Mouse (Mus musculus) heart, embryonic 14.5 days (tissue): Measurements from ENCODE around the gene Col4a2. TPM values are rescaled to one million over a fixed set of nuclear protein-coding genes. Genes with fewer than 3 reads are reported as not detected.

ENCODE experiments used
- ATAC-seq: fragments of 200-750 bp; cut with Nextera tagmentation; 2 replicates; pipeline ENCODE4 v1.8.0; 2017; ENCODE audit warnings: low read depth, moderate TSS enrichment; ENCODE audit not compliant: insufficient number of reproducible peaks, insufficient read depth, low FRiP score
- H3K27ac ChIP-seq, 2 experiments: fragments of 200-500 bp in 1 of 2; fragments of 300-500 bp in 1 of 2; sonication (generic) in 1 of 2; replicated peaks in 1 of 2; 2 replicates each; pipeline ENCODE4 v1.5.1; 2012 to 2014; ENCODE audit warnings: low read depth in 2 of 2, low read length in 2 of 2, control low read depth in 1 of 2, mild to moderate bottlenecking in 1 of 2, mixed read lengths in 1 of 2; ENCODE audit not compliant: control insufficient read depth in 1 of 2, insufficient read depth in 1 of 2
- H3K27me3 ChIP-seq: fragments of 300-500 bp; sonication (generic); 2 replicates; pipeline ENCODE4 v1.6.1; 2014; ENCODE audit warnings: mild to moderate bottlenecking, low read length, control low read depth; ENCODE audit not compliant: control insufficient read depth, insufficient read depth
- H3K36me3 ChIP-seq: fragments of 300-500 bp; sonication (generic); 2 replicates; pipeline ENCODE4 v1.6.1; 2014; ENCODE audit warnings: mild to moderate bottlenecking, control low read depth, low read length, mixed read lengths; ENCODE audit not compliant: control insufficient read depth, insufficient read depth
- H3K4me1 ChIP-seq, 2 experiments: fragments of 200-500 bp in 1 of 2; fragments of 300-500 bp in 1 of 2; sonication (generic) in 1 of 2; 2 replicates each; pipeline ENCODE4 v1.6.1; 2012 to 2014; ENCODE audit warnings: low read length in 2 of 2, control low read depth in 1 of 2, mixed read lengths in 1 of 2; ENCODE audit not compliant: control insufficient read depth in 2 of 2, insufficient read depth in 2 of 2
- H3K4me2 ChIP-seq: fragments of 300-500 bp; sonication (generic); 2 replicates; pipeline ENCODE4 v1.6.1; 2014; ENCODE audit warnings: mild to moderate bottlenecking, low read length
- H3K4me3 ChIP-seq, 2 experiments: fragments of 200-500 bp in 1 of 2; fragments of 300-500 bp in 1 of 2; sonication (generic) in 1 of 2; 2 replicates each; pipeline ENCODE4 v1.5.1; 2012 to 2014; ENCODE audit warnings: low read length in 2 of 2, mild to moderate bottlenecking in 2 of 2, control low read depth in 1 of 2, low read depth in 1 of 2, moderate library complexity in 1 of 2; ENCODE audit not compliant: control insufficient read depth in 1 of 2, insufficient read depth in 1 of 2
- H3K9ac ChIP-seq: fragments of 300-500 bp; sonication (generic); 2 replicates; pipeline ENCODE4 v1.6.1; 2014; ENCODE audit warnings: mild to moderate bottlenecking, low read length
- H3K9me3 ChIP-seq: fragments of 300-500 bp; sonication (generic); 2 replicates; pipeline ENCODE4 v1.6.1; 2016; ENCODE audit warnings: low read length, control low read depth; ENCODE audit not compliant: control insufficient read depth
- WGBS: fragments of 180-500 bp; shearing (Covaris S2); extraction: QIAGEN DNeasy Blood & Tissue Kit; methylation state at CpG from one replicate; pipeline ENCODE4 v1.1.7; 2014; 5-methylcytosine and 5-hydroxymethylcytosine counted together
- polyA plus RNA-seq: library from polyadenylated mRNA; unstranded; fragments of >200 nt; fragmentation: Nextera tagmentation; extraction: Ambion mirVana; gene quantifications from 2 replicates; pipeline ENCODE4 v1.2.1, GENCODE M21; 2014

The Col4a2 gene
- polyA plus RNA-seq, 1 experiment from 2014 or later = 77.7 TPM

- Histone ChIP-seq H3K4me2 (peak overlapping the region; percentile 11; the same call in 1 of the 2 replicates), H3K36me3 (peaks cover 84% of the 10 kb centered on the region), H3K9me3 (no peaks in the 10 kb centered on the region), H3K27ac (peak overlapping the region; percentile 6 to 55; a peak in 2 of 4 replicates), H3K4me1 (peaks cover 12 to 24% of the 10 kb centered on the region in 2 experiments; a peak in 3 of 4 replicates), H3K9ac (peak overlapping the region; percentile 21; the same call in 1 of the 2 replicates), H3K4me3 (no peak overlapping the region), H3K27me3 (no peaks in the 10 kb centered on the region)
- ATAC-seq = peak; percentile 42; the same call in 1 of the 2 replicates
- 25% methylated on average over 6 of the region's 6 CpGs for WGBS
These were observed 106.6 kb downstream of the Col4a2 start for GRCm38 (mm10) chr8:11419232-11419631.

GRCm38 (mm10) chr8:11419645-11420044, 107.0 kb downstream of the Col4a2 start:
- Histone ChIP-seq H3K4me1 (peaks cover 12 to 24% of the 10 kb centered on the region in 2 experiments; a peak in 3 of 4 replicates), H3K4me3 (no peak overlapping the region), H3K36me3 (peaks cover 85% of the 10 kb centered on the region), H3K27ac (peak overlapping the region in 1 of 2 experiments; percentile 55; a peak in 2 of 4 replicates), H3K9me3 (no peaks in the 10 kb centered on the region), H3K4me2 (no peak overlapping the region), H3K9ac (no peak overlapping the region), H3K27me3 (no peaks in the 10 kb centered on the region)
- WGBS = 26% methylated on average over 2 of the region's 2 CpGs
- peak; percentile 16; the same call in 1 of the 2 replicates for ATAC-seq

GRCm38 (mm10) chr8:11421105-11421504, 108.5 kb downstream of the Col4a2 start:
- Histone ChIP-seq H3K9me3 (no peaks in the 10 kb centered on the region), H3K9ac (no peak overlapping the region), H3K4me1 (peaks cover 12 to 24% of the 10 kb centered on the region in 2 experiments; a peak in 3 of 4 replicates), H3K27me3 (no peaks in the 10 kb centered on the region), H3K36me3 (peaks cover 86% of the 10 kb centered on the region), H3K4me3 (no peak overlapping the region), H3K27ac (0 out of 4 replicates have a peak overlapping the region, but pooled peaks of 1 of the 2 experiments have one; percentile 26), H3K4me2 (no peak overlapping the region)
- 58% methylated on average over 14 of the region's 14 CpGs for WGBS
- ATAC-seq = no peak

GRCm38 (mm10) chr8:11421968-11422367, 109.4 kb downstream of the Col4a2 start:
- 38% methylated on average over 6 of the region's 6 CpGs for WGBS
- Histone ChIP-seq H3K4me1 (peaks cover 12 to 24% of the 10 kb centered on the region in 2 experiments; a peak in 3 of 4 replicates), H3K4me2 (no peak overlapping the region), H3K4me3 (no peak overlapping the region), H3K27me3 (no peaks in the 10 kb centered on the region), H3K9ac (no peak overlapping the region), H3K9me3 (no peaks in the 10 kb centered on the region), H3K36me3 (peaks cover 86% of the 10 kb centered on the region), H3K27ac (0 out of 4 replicates have a peak overlapping the region, but pooled peaks of 1 of the 2 experiments have one; percentile 26)
- ATAC-seq = no peak

- H3K4me3 ChIP-seq = no peak overlapping the region
- no peak overlapping the region for H3K4me2 ChIP-seq
- 67% methylated on average over 7 of the region's 7 CpGs for WGBS
- H3K9me3 ChIP-seq = no peaks in the 10 kb centered on the region
- H3K4me1 ChIP-seq = peaks cover 12 to 24% of the 10 kb centered on the region in 2 experiments; a peak in 3 of 4 replicates
- ATAC-seq = no peak
- H3K9ac ChIP-seq = no peak overlapping the region
- no peaks in the 10 kb centered on the region for H3K27me3 ChIP-seq
- H3K36me3 ChIP-seq = peaks cover 86% of the 10 kb centered on the region
- H3K27ac ChIP-seq = no peak overlapping the region
These were observed 110.5 kb downstream of the Col4a2 start for GRCm38 (mm10) chr8:11423091-11423490.

GRCm38 (mm10) chr8:11430688-11431087, 118.1 kb downstream of the Col4a2 start:
- H3K27ac ChIP-seq = no peak overlapping the region
- H3K36me3 ChIP-seq = peaks cover 93% of the 10 kb centered on the region
- WGBS = 68% methylated on average over 5 of the region's 5 CpGs
- no peak for ATAC-seq
- no peak overlapping the region for H3K9ac ChIP-seq
- no peak overlapping the region for H3K4me2 ChIP-seq
- H3K4me1 ChIP-seq = no peaks in the 10 kb centered on the region
- no peaks in the 10 kb centered on the region for H3K9me3 ChIP-seq
- H3K27me3 ChIP-seq = no peaks in the 10 kb centered on the region
- H3K4me3 ChIP-seq = no peak overlapping the region

GRCm38 (mm10) chr8:11437862-11438261, 125.3 kb downstream of the Col4a2 start:
- Histone ChIP-seq H3K9ac (no peak overlapping the region), H3K4me2 (no peak overlapping the region), H3K4me1 (no peaks in the 10 kb centered on the region; a peak in 1 of 4 replicates), H3K9me3 (no peaks in the 10 kb centered on the region), H3K27ac (no peak overlapping the region), H3K36me3 (peaks cover 97% of the 10 kb centered on the region), H3K27me3 (no peaks in the 10 kb centered on the region), H3K4me3 (no peak overlapping the region)
- ATAC-seq = no peak
- WGBS = 53% methylated on average over 12 of the region's 12 CpGs

GRCm38 (mm10) chr8:11441291-11441690, 128.7 kb downstream of the Col4a2 start:
- 85% methylated on average over 6 of the region's 6 CpGs for WGBS
- no peaks in the 10 kb centered on the region for H3K9me3 ChIP-seq

More at GRCm38 (mm10) chr8:11441291-11441690, 128.7 kb downstream of the Col4a2 start:
- Histone ChIP-seq H3K36me3 (peaks cover 97% of the 10 kb centered on the region), H3K9ac (no peak overlapping the region), H3K4me2 (no peak overlapping the region), H3K27ac (no peak overlapping the region), H3K27me3 (no peaks in the 10 kb centered on the region), H3K4me1 (no peaks in the 10 kb centered on the region; a peak in 1 of 4 replicates), H3K4me3 (no peak overlapping the region)
- ATAC-seq = no peak
